Comparison of ENCODE assay signal across 15 mouse cellular contexts in genomic region chr2:30863574-30863973, GRCm38 (mm10). TPM values are rescaled to one million over a fixed set of nuclear protein-coding genes. Genes with fewer than 3 reads are reported as not detected.
DNase-seq lines count a peak whose midpoint lies in the region; ATAC-seq lines count a peak whose summit lies in the region.
"Had no signal": no experiment of that assay in that cellular context is flagged by ENCODE, and none has a peak within 500 bp of the region (broad histone marks: within the 10 kb centered on the region; RNA-seq: fewer than 3 reads in every experiment).

No protein-coding gene starts in this region.

- H3K27ac ChIP-seq in heart, embryonic 13.5 days (replicated peaks): peak overlapping the region; percentile 84
- peak overlapping the region; percentile 84; the same call in 1 of the 2 replicates for H3K27ac ChIP-seq in embryonic facial prominence, embryonic 15.5 days (replicated peaks)
- H3K27ac ChIP-seq: liver, embryonic 13.5 days; stomach, embryonic 15.5 days had no signal

- peak overlapping the region; percentile 0; the same call in 1 of the 2 replicates for H3K4me2 ChIP-seq in heart, embryonic 13.5 days
- H3K4me2 ChIP-seq in embryonic facial prominence, embryonic 15.5 days (replicated peaks): no peak overlapping the region
- H3K4me2 ChIP-seq: liver, embryonic 13.5 days; stomach, embryonic 15.5 days had no signal

- H3K36me3 ChIP-seq in heart, embryonic 13.5 days: 0 out of 2 replicates have a peak, but pooled peaks cover 4% of the 10 kb centered on the region
- H3K36me3 ChIP-seq in embryonic facial prominence, embryonic 15.5 days: no peaks in the 10 kb centered on the region
- H3K36me3 ChIP-seq: liver, embryonic 13.5 days; stomach, embryonic 15.5 days had no signal

- no peaks in the 10 kb centered on the region for H3K9me3 ChIP-seq in heart, embryonic 13.5 days
- no peaks in the 10 kb centered on the region for H3K9me3 ChIP-seq in embryonic facial prominence, embryonic 15.5 days (replicated peaks)
- H3K9me3 ChIP-seq: liver, embryonic 13.5 days; stomach, embryonic 15.5 days had no signal

- peaks cover 56% of the 10 kb centered on the region for H3K4me1 ChIP-seq in heart, embryonic 13.5 days
- H3K4me1 ChIP-seq in embryonic facial prominence, embryonic 15.5 days: peaks cover 70% of the 10 kb centered on the region

- no peak overlapping the region for H3K4me3 ChIP-seq in heart, embryonic 13.5 days
- no peak overlapping the region for H3K4me3 ChIP-seq in embryonic facial prominence, embryonic 15.5 days (replicated peaks)
- H3K4me3 ChIP-seq: liver, embryonic 13.5 days; stomach, embryonic 15.5 days had no signal

- H3K9ac ChIP-seq in heart, embryonic 13.5 days: peak overlapping the region; percentile 76; the same call in 1 of the 2 replicates
- no peak overlapping the region for H3K9ac ChIP-seq in embryonic facial prominence, embryonic 15.5 days
- H3K9ac ChIP-seq: forebrain, postnatal 0 days; liver, embryonic 13.5 days; stomach, embryonic 15.5 days had no signal

- 0 out of 2 replicates have a peak, but pooled peaks have one; percentile 15 for ATAC-seq in heart, embryonic 13.5 days (ENCODE audit: extremely low read depth, insufficient number of reproducible peaks, low FRiP score, low TSS enrichment)
- ATAC-seq in embryonic facial prominence, embryonic 15.5 days (ENCODE audit: insufficient number of reproducible peaks, low FRiP score, low TSS enrichment, low read depth): no peak
- no peak for ATAC-seq in inflammation-experienced regulatory T-cells, adult 6 months
- ATAC-seq: CD4-positive, CD25-positive, alpha-beta regulatory T cell, adult 4 months; forebrain, postnatal 0 days had no signal

- no peak for DNase-seq in heart, adult 11 months
- peak; percentile 19 for DNase-seq in adrenal gland, adult 8-10 months
- peak; percentile 41 to 50 for DNase-seq in kidney, postnatal 4 days
- DNase-seq in frontal cortex, postnatal 36 days (ENCODE audit: low spot score in 2 of 2): no peak
- no peak for DNase-seq in urinary bladder, postnatal 25 days (ENCODE audit: low spot score)
- DNase-seq: cerebellum, adult 2 months; forebrain, postnatal 0 days; liver, embryonic 13.5 days; lung, postnatal 36 days; right cerebral cortex, postnatal 4 days had no signal

- H3K27me3 ChIP-seq in heart, embryonic 13.5 days (replicated peaks): peaks cover 4% of the 10 kb centered on the region; the same call in 1 of the 2 replicates
- H3K27me3 ChIP-seq in embryonic facial prominence, embryonic 15.5 days: no peaks in the 10 kb centered on the region

- 27% methylated on average over 9 of the region's 9 CpGs for WGBS in heart, embryonic 13.5 days
- WGBS in embryonic facial prominence, embryonic 15.5 days: 63% methylated on average over 9 of the region's 9 CpGs

RNA-seq across cellular contexts. Expression of gene Prrx2, which starts 28.8 kb away (rescaled TPM):
- 30.3 and 37.0 TPM in 2 replicates for polyA plus RNA-seq in heart, embryonic 13.5 days (2015; fragmentation: Nextera tagmentation; extraction: Ambion mirVana)
- 1 to 10 TPM in 2 of 4 experiments, under 1 TPM in 2; 0.59 to 2.2 (median 1.3) TPM for total RNA-seq in adrenal gland, adult 8-10 months (2022)
- 77.3 and 88.8 TPM in 2 replicates for polyA plus RNA-seq in embryonic facial prominence, embryonic 15.5 days (2015; fragmentation: Nextera tagmentation; extraction: Ambion mirVana)
- not detected for polyA plus RNA-seq in inflammation-experienced regulatory T-cells, adult 6 months (2017; shearing (Covaris generic))
- polyA plus RNA-seq: CD4-positive, CD25-positive, alpha-beta regulatory T cell, adult 4 months had no signal

RNA-seq across cellular contexts. Expression of gene Asb6, which starts 33.4 kb away (rescaled TPM):
- polyA plus RNA-seq in heart, embryonic 13.5 days (2015; fragmentation: Nextera tagmentation; extraction: Ambion mirVana): 20.0 and 21.8 TPM in 2 replicates
- total RNA-seq in adrenal gland, adult 8-10 months (2022): 10 to 100 TPM; 32.9 to 41.3 (median 33.4) TPM
- 37.8 and 37.9 TPM in 2 replicates for polyA plus RNA-seq in embryonic facial prominence, embryonic 15.5 days (2015; fragmentation: Nextera tagmentation; extraction: Ambion mirVana)
- polyA plus RNA-seq in inflammation-experienced regulatory T-cells, adult 6 months (2017; shearing (Covaris generic)): 10 to 100 TPM; 36.4 to 43.6 (median 36.4) TPM

RNA-seq across cellular contexts. Expression of gene Ntmt1, which starts 55.9 kb away (rescaled TPM):
- polyA plus RNA-seq in heart, embryonic 13.5 days (2015; fragmentation: Nextera tagmentation; extraction: Ambion mirVana): 72.7 and 81.4 TPM in 2 replicates
- total RNA-seq in adrenal gland, adult 8-10 months (2022): 10 to 100 TPM; 40.1 to 77.8 (median 49.1) TPM
- 85.9 and 87.0 TPM in 2 replicates for polyA plus RNA-seq in embryonic facial prominence, embryonic 15.5 days (2015; fragmentation: Nextera tagmentation; extraction: Ambion mirVana)
- 10 to 100 TPM; 27.4 to 34.0 (median 28.7) TPM for polyA plus RNA-seq in inflammation-experienced regulatory T-cells, adult 6 months (2017; shearing (Covaris generic))

Comparison
In these comparisons a context has a peak if more than half of its experiments do, and no peak if none do; other contexts are left out.
1. DNase-seq: peak in adrenal gland, adult 8-10 months (single experiment) and kidney, postnatal 4 days (2 of 2); none in heart, adult 11 months (single experiment), frontal cortex, postnatal 36 days (0 of 2) and urinary bladder, postnatal 25 days (single experiment).
2. RNA of gene Prrx2, which starts 28.8 kb away (polyA plus RNA-seq): 77.3 to 88.8 TPM in embryonic facial prominence, embryonic 15.5 days and 30.3 to 37.0 TPM in heart, embryonic 13.5 days; not detected in inflammation-experienced regulatory T-cells, adult 6 months; every median in the first group is over 10 times any median in the second.